Mouse (Mus musculus): ENCODE data around the gene Wtip. TPM values are rescaled to one million over a fixed set of nuclear protein-coding genes. Genes with fewer than 3 reads are reported as not detected.
"Not testable (repeated sequence)": the region's sequence is repeated elsewhere in the genome, so short reads cannot be mapped to it uniquely, and the experiment has no call there.

Gene Wtip
- total RNA-seq (2021), result 10 to 100 TPM; 18.0 to 22.3 TPM
- long read RNA-seq, transcript Wtip-201 (8 exons, 1,962 nt), result major isoform, 12 of 18 reads
- long read RNA-seq, partial matches to known transcripts, result 0 of 18 reads
- long read RNA-seq, other reads (novel, unspliced or antisense), result 2 of 18 reads

- peak; percentile 69 to 79 for DNase-seq (ENCODE audit: low spot score in 2 of 2)
Measured at GRCm38 (mm10) chr7:34133117-34133762, at the start of gene Wtip. Wtip (minus strand) TSS chr7:34133268.

- not testable (repeated sequence) for DNase-seq (ENCODE audit: low spot score in 2 of 2)
Measured at GRCm38 (mm10) chr7:34176241-34176640, 43.2 kb upstream of the Wtip start.

DNA sequence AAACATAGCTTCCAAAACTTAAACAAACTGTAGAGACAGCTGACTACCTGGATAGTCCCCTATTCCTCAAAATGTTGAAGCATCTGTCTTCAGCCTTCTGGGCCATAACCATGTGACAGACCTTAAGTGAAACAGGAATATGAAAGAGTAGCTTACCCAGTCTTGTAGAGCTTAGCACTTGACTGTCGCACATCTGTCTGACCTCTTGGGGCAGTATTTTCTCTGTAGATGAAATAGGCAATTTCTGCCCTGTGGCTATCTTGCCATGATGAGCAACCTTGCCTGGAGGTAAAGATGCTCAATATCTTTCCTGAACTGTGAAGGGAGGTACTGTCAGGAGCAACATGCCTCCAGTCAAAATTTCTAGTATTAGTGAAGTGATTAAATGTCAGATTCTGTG, 39.2 kb upstream of the Wtip start:
- no peak for DNase-seq (ENCODE audit: low spot score in 2 of 2)

GRCm38 (mm10) chr7:34169454-34169853, 36.4 kb upstream of the Wtip start, which contains the start of gene Uba2:
Uba2 (minus strand) TSS chr7:34169599.
- DNase-seq (ENCODE audit: low spot score in 2 of 2), result no peak

DNA sequence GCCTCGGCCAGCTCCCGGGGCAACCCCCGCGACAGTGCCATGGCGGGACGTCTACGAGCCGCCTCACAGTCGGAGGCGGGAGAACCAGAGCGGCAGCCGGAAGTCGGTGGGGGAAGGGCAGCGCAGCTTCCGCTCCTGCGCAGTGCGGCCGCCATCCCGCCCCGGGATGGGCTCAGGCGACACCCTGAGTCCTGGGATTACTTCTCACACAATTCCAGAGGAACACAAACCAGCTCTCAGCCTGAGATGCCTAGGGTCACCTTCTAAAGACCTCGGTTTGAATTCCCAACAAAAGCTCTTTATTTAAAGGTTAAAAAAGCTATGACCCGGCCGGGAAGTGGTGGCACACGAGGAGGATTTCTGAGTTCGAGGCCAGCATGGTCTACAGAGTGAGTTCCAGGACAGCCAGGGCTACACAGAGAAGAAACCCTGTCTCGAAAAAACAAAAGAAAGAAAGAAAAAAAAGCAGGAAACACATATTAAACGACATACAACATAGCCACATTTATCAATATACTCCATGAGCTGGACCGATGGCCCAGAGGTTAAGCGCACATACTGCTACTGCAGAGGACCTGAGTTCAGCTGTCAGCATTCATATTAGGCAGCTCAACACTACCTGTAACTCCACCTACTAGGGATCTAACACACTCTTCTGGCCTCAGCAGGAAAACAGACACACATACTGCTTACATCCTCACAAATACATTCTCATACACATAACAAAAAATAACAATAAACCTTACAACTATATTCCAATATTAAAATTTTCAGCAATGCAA, 35.6 kb upstream of the Wtip start:
- peak; percentile 95 to 96 for DNase-seq (ENCODE audit: low spot score in 2 of 2)

GRCm38 (mm10) chr7:34167766-34168469, 34.9 kb upstream of the Wtip start:
- peak in 1 of 2 experiments; percentile 21 for DNase-seq (ENCODE audit: low spot score in 2 of 2)

DNA sequence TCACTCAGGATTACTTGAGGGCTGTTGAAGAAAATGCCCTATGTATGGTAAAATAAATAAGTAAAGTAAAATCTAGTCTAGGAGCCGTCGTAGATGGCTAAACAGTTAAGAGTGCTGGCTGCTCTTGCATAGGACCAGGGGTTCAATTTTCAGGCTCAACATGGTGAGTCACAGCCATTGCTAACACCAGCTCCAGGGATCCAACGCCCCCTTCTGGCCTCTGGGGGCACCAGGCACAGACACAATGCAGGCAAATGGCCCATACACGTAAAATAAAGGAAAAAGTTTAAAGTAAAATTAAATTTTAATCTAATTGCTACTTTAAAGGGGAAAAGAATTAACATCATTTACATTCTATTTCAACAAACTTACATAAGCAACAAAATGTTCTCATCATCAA, 33.8 kb upstream of the Wtip start:
- no peak for DNase-seq (ENCODE audit: low spot score in 2 of 2)

DNA sequence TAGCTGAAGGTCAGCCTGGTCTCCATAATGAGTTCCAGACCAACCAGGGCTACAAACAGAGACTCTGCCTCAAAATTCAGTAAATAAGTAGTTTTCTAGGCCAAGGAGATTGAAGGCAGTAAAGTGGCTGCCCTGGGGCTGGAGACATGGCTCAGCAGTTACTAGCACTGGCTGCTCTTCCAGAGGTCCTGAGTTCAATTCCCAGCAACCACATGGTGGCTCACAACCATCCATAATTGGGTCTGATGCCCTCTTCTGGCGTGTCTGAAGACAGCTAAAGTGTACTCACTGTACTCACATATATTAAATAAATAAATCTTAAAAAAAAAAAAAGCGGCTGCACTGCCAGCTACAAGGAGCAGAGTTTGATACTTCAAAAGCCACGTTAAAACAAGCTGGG, 32.9 kb upstream of the Wtip start:
- DNase-seq (ENCODE audit: low spot score in 2 of 2), result no peak

GRCm38 (mm10) chr7:34164671-34165070, 31.6 kb upstream of the Wtip start:
- DNase-seq (ENCODE audit: low spot score in 2 of 2), result no peak

DNA sequence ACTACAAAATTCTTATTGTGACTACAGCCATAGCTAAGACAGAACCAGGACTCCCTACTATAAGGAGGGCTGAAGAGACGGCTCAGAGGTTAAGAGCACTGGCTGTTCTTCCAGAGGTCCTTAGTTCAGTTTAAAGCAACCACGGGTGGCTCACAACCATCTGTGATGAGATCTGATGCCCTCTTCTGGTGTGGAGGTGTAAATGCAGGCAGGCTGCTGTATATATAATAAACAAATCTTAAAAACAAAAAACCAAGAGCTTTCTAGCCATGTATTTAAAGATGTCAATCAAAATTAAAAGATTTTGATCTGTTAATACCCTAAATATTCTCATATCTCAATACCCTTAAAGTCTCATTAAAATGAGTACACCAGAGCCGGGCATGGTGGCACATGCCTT, 26.1 kb upstream of the Wtip start:
- DNase-seq (ENCODE audit: low spot score in 2 of 2), result no peak

GRCm38 (mm10) chr7:34157994-34158393, 24.9 kb upstream of the Wtip start:
- DNase-seq (ENCODE audit: low spot score in 2 of 2), result no peak

DNA sequence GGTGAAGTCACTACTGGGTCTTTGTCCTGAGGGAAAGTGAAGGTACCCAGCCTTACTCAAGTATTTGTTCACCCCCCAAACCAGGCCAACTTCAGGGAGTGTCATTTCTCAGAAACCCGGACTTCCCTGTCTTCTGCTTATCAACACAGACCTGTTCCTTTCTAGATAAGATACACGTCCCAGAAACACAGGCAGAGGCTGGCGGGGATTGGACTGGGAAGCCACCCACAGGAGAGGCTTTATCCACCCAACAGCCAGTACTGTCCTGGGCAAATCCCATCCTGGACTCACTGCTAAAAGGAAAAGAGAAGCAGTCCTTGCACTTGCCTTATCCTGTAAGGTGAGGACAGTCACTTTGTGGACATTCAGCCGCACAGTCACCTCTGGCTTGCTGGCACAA, 14.1 kb upstream of the Wtip start:
- no peak for DNase-seq (ENCODE audit: low spot score in 2 of 2)

- DNase-seq (ENCODE audit: low spot score in 2 of 2), result no peak
Measured at GRCm38 (mm10) chr7:34141123-34141522, 8.1 kb upstream of the Wtip start.

DNA sequence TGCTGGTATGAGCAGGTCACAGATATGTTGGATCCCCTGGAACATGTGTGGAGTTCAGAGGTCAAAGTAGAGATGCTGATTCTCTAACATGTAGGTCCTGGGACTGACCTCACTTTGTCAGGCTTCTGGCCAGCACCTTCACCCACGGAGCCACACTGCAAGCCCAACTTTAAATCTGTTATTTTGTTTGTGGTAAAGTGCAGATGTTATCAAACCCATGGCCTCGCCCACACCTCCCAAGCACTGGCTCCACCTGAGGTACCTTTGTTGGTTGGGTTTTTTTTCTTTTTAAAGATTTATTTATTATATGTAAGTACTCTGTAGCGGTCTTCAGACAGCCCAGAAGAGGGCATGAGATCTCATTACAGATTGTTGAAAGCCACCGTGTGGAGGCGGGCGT, 6.4 kb upstream of the Wtip start:
- no peak for DNase-seq (ENCODE audit: low spot score in 2 of 2)

- DNase-seq (ENCODE audit: low spot score in 2 of 2), result no peak
Measured at GRCm38 (mm10) chr7:34134336-34134735, 1.3 kb upstream of the Wtip start.

- peak; percentile 29 to 44 for DNase-seq (ENCODE audit: low spot score in 2 of 2)
Measured at GRCm38 (mm10) chr7:34132355-34133079, 551 bp downstream of the Wtip start.

GRCm38 (mm10) chr7:34131959-34132354, 1.1 kb downstream of the Wtip start:
- no peak for DNase-seq (ENCODE audit: low spot score in 2 of 2)

GRCm38 (mm10) chr7:34131118-34131517, 1.9 kb downstream of the Wtip start:
- DNase-seq (ENCODE audit: low spot score in 2 of 2), result no peak

DNA sequence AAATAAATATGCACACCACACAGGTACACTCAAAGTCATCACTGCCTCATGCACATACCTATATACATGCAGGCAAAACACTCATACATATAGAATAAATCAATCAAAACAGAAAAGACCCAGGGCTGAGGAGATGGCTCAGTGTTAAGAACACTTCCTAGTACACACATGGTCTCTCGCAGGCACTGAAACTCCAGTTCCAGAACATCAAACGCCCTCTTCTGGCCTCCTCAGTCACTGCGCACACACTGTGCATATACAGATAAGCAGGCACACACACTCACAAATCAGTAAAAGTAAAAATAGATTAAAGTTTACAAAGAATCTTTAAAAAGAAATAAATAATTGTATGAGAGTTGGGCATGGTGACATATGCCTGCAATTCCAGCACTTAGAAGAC, 6.8 kb downstream of the Wtip start:
- DNase-seq (ENCODE audit: low spot score in 2 of 2), result no peak

DNA sequence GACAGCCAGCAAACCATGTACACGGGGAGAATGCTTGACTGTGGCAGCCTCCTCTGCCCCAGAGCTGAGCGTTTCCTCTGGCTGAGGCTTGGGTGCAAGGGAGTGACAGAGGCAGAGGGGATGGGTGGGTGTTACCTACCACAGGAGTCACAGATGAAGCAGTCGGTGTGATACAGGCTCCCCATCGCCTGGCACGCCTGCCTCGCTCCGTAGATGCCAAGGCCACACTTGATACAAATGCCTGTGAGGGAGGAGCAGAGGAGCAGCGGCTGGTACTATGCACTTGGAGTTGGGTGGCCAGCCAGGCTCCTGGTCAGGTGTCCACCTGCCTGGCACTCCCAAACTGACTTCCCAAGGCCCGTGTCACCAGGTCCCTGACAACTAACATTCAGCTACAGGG, 7.7 kb downstream of the Wtip start:
- no peak for DNase-seq (ENCODE audit: low spot score in 2 of 2)
